Mouse (Mus musculus): ENCODE data around the gene Gli3. TPM values are rescaled to one million over a fixed set of nuclear protein-coding genes. Genes with fewer than 3 reads are reported as not detected.

Gene Gli3
- polyA plus RNA-seq, 1 experiment, result not detected

DNA sequence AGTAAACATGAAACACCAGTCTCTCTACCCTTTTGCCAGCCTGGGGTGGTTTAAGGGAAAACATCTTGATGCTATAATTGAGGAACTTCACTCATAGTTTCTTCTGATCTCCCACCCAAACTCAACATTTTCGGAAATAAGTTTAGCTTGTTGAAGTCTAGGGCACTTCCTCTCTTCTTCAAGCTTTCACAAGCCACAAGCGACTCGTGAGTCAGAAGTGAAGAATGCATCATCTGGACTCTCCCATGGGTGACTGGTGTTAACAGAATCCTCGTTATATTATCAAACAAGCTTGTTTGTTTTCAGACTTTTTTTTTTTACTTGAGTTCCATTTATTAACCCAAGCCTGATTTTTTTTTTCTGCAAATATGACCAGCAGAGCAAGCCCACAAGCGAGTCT, 197.5 kb downstream of the Gli3 start:
- H3K4me3 ChIP-seq (replicated peaks), result no peak overlapping the region
- H3K9me3 ChIP-seq (ENCODE audit: control insufficient read depth, low read length), result no peaks in the 10 kb centered on the region
- no peaks in the 10 kb centered on the region for H3K36me3 ChIP-seq (ENCODE audit: control insufficient read depth)
- TF ChIP-seq GATA1 (IDR thresholded peaks at IDR 0.05; ENCODE audit: low read length) (no peak), TAL1 (IDR thresholded peaks at IDR 0.05; ENCODE audit: low read length) (no peak)
- no peaks in the 10 kb centered on the region for H3K27me3 ChIP-seq (ENCODE audit: control insufficient read depth)
- no peaks in the 10 kb centered on the region for H3K4me1 ChIP-seq (ENCODE audit: control insufficient read depth)

DNA sequence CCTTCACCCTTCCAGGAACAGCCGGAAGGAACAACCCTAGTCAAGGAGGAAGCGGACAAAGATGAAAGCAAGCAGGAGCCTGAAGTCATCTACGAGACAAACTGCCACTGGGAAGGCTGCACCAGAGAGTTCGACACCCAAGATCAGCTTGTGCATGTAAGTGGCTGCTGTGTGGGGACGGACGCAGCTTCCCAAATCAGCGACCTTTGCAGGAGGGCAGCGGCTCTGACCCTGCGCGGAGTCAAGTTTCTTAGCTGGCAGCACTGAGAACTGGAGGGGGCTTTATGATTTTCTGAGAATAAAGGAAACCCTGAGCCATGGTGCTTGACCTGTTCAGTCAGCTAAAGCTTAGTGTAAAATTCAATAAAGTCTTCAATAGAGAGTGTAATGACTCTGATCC, 199.3 kb downstream of the Gli3 start:
- no peak overlapping the region for H3K4me3 ChIP-seq (replicated peaks)
- no peaks in the 10 kb centered on the region for H3K9me3 ChIP-seq (ENCODE audit: control insufficient read depth, low read length)
- H3K4me1 ChIP-seq (ENCODE audit: control insufficient read depth), result no peaks in the 10 kb centered on the region
- no peak for TF ChIP-seq TAL1 (IDR thresholded peaks at IDR 0.05; ENCODE audit: low read length)
- TF ChIP-seq GATA1 (IDR thresholded peaks at IDR 0.05; ENCODE audit: low read length), result no peak
- H3K27me3 ChIP-seq (ENCODE audit: control insufficient read depth), result no peaks in the 10 kb centered on the region
- H3K36me3 ChIP-seq (ENCODE audit: control insufficient read depth), result no peaks in the 10 kb centered on the region

DNA sequence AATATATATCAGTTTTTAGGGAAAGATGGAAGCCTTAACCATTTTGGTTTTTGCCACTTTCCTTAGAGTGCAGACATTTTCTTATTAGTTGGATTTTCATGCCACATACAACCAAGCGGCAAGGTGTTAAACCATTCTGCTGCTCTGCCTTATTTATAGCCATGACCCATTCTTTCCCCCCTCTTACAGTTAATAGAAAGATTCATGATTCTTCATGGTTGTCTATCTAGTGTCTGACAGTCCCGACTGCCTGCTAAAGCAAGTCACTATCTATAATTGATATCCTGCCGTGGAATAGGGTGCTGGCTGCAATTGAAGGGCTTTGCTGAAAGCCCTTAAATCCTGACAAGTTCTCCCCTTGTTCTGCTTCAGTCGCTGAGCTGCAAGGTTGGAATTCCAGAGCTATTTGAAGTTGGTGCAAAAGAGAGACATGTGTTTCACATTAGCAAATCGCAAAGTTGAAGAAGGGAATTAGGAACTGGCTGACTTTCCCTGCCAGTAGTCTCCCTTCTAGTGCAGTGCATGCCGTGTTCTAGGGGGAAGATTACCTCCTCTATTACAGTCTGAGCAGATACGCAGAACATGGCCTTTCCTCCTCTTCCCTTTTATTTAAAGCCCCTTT, 201.7 kb downstream of the Gli3 start:
- H3K4me1 ChIP-seq (ENCODE audit: control insufficient read depth), result no peaks in the 10 kb centered on the region
- no peak for TF ChIP-seq GATA1 (IDR thresholded peaks at IDR 0.05; ENCODE audit: low read length)
- H3K4me3 ChIP-seq (replicated peaks), result no peak overlapping the region
- H3K9me3 ChIP-seq (ENCODE audit: control insufficient read depth, low read length), result no peaks in the 10 kb centered on the region
- no peaks in the 10 kb centered on the region for H3K27me3 ChIP-seq (ENCODE audit: control insufficient read depth)
- no peaks in the 10 kb centered on the region for H3K36me3 ChIP-seq (ENCODE audit: control insufficient read depth)

DNA sequence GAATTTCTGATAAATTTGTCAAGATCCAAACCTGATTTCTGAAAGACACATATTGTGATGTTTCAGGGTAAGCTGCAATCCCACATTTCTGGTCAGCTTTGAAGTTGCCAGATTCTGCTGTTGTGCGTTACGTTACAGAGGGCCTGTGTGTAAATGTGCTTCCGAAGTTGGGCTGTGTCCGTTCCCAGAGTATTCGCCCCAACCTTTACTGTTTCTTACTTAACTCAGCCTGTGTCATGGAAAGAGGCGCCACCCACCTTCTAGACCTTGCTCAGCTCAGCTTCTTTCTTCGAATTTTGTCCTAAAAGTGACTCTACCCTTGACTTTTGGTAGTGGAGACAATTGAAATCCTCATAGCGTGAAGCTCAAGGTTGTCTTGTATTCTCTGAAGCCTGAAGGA, 202.5 kb downstream of the Gli3 start:
- H3K27me3 ChIP-seq (ENCODE audit: control insufficient read depth), result no peaks in the 10 kb centered on the region
- H3K4me3 ChIP-seq (replicated peaks), result no peak overlapping the region
- H3K9me3 ChIP-seq (ENCODE audit: control insufficient read depth, low read length), result no peaks in the 10 kb centered on the region
- no peaks in the 10 kb centered on the region; the same call in 1 of the 2 replicates for H3K4me1 ChIP-seq (ENCODE audit: control insufficient read depth)
- H3K36me3 ChIP-seq (ENCODE audit: control insufficient read depth), result no peaks in the 10 kb centered on the region
- TF ChIP-seq GATA1 (IDR thresholded peaks at IDR 0.05; ENCODE audit: low read length) (no peak), TAL1 (IDR thresholded peaks at IDR 0.05; ENCODE audit: low read length) (no peak)

DNA sequence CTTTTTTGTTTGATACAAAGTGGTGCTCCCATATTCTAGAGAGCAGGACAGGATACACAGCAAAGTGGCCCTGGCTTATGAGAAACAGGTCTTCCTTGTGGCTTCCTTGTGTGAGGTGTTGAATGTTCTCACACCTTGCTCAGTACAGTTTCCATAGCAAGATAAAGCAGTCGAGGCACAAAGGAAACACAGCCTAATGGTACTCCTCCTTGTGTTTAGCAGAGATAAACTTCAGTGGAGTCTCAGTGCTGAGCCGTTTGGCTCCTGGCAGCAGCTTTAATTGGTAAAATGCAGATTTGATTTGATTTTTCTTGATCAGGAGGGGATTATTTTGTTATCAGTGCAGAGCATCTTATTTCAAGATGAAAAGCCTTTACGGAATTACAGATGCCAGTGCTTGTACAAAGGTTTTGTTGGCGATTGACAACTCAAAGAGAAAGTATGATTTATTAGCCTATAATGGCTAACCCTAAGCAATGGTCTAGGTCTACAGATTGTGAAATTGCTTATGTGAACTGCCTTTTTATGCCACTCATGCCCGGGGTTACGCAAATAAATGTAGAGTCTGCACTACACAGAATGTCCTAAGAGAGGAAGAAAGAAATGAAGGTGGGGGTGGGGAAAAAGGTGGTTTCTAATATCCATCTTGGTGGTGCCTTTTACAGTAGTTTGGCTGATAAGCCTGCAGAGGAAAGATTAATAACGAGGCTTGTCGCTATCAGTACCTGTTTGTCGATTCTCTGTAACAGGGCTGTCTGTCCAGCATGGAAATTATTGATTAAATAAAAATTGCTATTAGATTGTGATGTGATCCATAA, 207.3 kb downstream of the Gli3 start:
- H3K27me3 ChIP-seq (ENCODE audit: control insufficient read depth), result no peaks in the 10 kb centered on the region
- no peaks in the 10 kb centered on the region; the same call in 1 of the 2 replicates for H3K4me1 ChIP-seq (ENCODE audit: control insufficient read depth)
- no peak overlapping the region for H3K4me3 ChIP-seq (replicated peaks)
- H3K36me3 ChIP-seq (ENCODE audit: control insufficient read depth), result no peaks in the 10 kb centered on the region
- TF ChIP-seq TAL1 (IDR thresholded peaks at IDR 0.05; ENCODE audit: low read length) (no peak), GATA1 (IDR thresholded peaks at IDR 0.05; ENCODE audit: low read length) (no peak)
- H3K9me3 ChIP-seq (ENCODE audit: control insufficient read depth, low read length), result no peaks in the 10 kb centered on the region

DNA sequence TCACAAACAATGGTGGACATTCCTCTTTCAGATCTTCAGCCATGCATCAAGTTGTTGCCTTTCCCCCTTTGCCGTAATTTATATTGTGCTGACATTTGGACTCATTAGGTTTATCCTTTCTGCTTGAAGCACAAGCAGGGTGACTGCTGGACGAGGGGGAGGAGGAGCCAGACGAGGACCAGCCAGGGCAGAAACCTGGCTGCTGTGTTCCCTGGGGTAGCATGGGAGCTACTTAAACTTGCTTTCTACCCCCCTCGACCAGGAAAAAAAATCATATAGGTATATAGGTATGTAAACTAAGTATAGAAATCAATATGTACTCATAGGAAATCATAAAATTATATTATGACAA, 207.9 kb downstream of the Gli3 start:
- no peaks in the 10 kb centered on the region; the same call in 1 of the 2 replicates for H3K4me1 ChIP-seq (ENCODE audit: control insufficient read depth)
- no peak overlapping the region for H3K4me3 ChIP-seq (replicated peaks)
- no peaks in the 10 kb centered on the region for H3K36me3 ChIP-seq (ENCODE audit: control insufficient read depth)
- H3K9me3 ChIP-seq (ENCODE audit: control insufficient read depth, low read length), result no peaks in the 10 kb centered on the region
- no peak for TF ChIP-seq TAL1 (IDR thresholded peaks at IDR 0.05; ENCODE audit: low read length)
- no peak for TF ChIP-seq GATA1 (IDR thresholded peaks at IDR 0.05; ENCODE audit: low read length)
- no peaks in the 10 kb centered on the region for H3K27me3 ChIP-seq (ENCODE audit: control insufficient read depth)

DNA sequence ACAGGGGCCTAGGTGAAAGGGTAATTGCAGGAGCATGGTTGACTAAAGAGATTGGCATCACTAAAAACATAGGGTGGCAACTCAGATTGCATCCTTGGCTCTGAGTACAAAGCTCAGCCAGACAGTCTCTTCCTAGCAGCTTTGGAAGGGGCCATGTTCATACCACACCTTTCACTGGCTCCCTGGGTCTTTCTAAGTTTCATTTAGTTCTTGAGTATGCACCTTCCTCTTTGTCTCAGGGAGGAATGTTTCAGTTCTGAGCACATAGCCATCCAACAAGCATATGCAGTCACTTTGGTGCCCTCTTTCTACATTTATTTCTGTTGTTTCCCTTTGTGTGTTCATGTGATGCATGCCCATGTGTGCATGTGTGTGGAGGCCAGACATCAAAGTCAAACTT, 212.4 kb downstream of the Gli3 start:
- no peak for TF ChIP-seq GATA1 (IDR thresholded peaks at IDR 0.05; ENCODE audit: low read length)
- TF ChIP-seq TAL1 (IDR thresholded peaks at IDR 0.05; ENCODE audit: low read length), result no peak
- H3K4me3 ChIP-seq (replicated peaks), result no peak overlapping the region

DNA sequence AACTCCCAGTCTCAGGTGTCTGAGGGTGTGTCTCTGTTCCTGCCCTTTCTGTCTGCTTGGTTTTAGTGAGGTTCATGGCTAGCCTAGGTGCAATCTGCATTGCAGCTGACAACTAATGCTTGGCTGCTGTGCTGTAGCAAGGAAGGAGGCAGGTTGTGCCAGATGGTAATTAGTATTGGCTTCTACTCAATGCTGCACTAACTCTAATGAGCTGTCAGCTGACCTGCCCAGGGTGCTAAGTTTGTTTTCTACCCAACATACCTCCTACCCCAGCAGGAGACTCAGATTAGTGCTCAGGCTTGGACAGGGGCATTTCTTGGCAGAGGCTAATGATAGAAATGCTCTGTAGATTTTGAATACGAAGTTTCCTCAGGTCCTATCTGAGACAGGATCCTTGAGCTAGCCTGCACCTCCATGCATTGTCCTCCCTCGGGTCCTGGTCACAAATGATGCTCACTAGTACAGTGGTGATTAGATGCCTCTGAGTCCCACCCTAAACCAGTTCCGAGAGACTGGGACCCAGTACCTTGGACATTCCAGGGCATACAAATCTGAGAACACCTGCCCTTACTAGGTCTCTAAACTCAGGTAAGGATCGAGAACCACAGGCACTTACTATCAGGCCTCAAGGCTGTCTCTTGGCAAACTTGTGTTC, 214.2 kb downstream of the Gli3 start:
- Histone ChIP-seq H3K4me1 (ENCODE audit: control insufficient read depth) (no peaks in the 10 kb centered on the region), H3K9me3 (ENCODE audit: control insufficient read depth, low read length) (no peaks in the 10 kb centered on the region), H3K4me3 (replicated peaks) (no peak overlapping the region), H3K36me3 (ENCODE audit: control insufficient read depth) (no peaks in the 10 kb centered on the region), H3K27me3 (ENCODE audit: control insufficient read depth) (no peaks in the 10 kb centered on the region)
- TF ChIP-seq TAL1 (IDR thresholded peaks at IDR 0.05; ENCODE audit: low read length), result no peak

More for the DNA sequence above, 212.4 kb downstream of the Gli3 start:
- Histone ChIP-seq H3K36me3 (ENCODE audit: control insufficient read depth) (no peaks in the 10 kb centered on the region), H3K4me1 (ENCODE audit: control insufficient read depth) (no peaks in the 10 kb centered on the region), H3K27me3 (ENCODE audit: control insufficient read depth) (no peaks in the 10 kb centered on the region), H3K9me3 (ENCODE audit: control insufficient read depth, low read length) (no peaks in the 10 kb centered on the region)

DNA sequence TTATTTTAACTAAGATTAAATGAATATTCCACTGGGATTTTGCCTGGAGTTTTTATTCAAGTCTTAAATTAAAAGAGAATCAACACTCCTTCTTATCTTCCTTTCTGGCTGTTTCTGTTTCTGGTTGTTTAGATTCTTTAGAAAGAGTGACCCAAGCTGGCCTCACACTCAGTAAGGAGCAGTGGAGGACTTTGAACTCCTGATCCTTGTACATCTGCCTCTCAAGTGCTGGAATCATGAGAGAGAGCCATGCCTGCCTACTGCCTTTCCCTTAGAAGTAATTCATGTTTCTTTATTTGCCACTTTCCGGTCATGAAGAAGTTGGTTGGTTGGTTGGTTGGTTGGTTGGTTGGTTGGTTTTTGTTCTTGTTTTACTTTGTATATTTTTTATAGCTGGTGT, 218.5 kb downstream of the Gli3 start:
- no peak overlapping the region for H3K4me3 ChIP-seq (replicated peaks)
- H3K27me3 ChIP-seq (ENCODE audit: control insufficient read depth), result no peaks in the 10 kb centered on the region
- H3K36me3 ChIP-seq (ENCODE audit: control insufficient read depth), result no peaks in the 10 kb centered on the region
- no peak for TF ChIP-seq GATA1 (IDR thresholded peaks at IDR 0.05; ENCODE audit: low read length)
- no peak for TF ChIP-seq TAL1 (IDR thresholded peaks at IDR 0.05; ENCODE audit: low read length)
- no peaks in the 10 kb centered on the region for H3K9me3 ChIP-seq (ENCODE audit: control insufficient read depth, low read length)
- no peaks in the 10 kb centered on the region for H3K4me1 ChIP-seq (ENCODE audit: control insufficient read depth)
